Mouse (Mus musculus) olfactory bulb, adult 2 months (tissue): ENCODE data around the gene Zfp866.

Source experiments
- CTCF ChIP-seq: fragments of 200-500 bp; IDR thresholded peaks from 2 replicates; pipeline ENCODE4 v1.5.1; 2012; ENCODE audit warnings: low read depth, mild to moderate bottlenecking, low read length, moderate library complexity; ENCODE audit not compliant: insufficient read depth
- POLR2A ChIP-seq: fragments of 200-500 bp; IDR thresholded peaks from 2 replicates; pipeline ENCODE4 v1.6.1; 2012; ENCODE audit warnings: mild to moderate bottlenecking, low read depth, low read length, moderate library complexity; ENCODE audit not compliant: insufficient read depth

DNA sequence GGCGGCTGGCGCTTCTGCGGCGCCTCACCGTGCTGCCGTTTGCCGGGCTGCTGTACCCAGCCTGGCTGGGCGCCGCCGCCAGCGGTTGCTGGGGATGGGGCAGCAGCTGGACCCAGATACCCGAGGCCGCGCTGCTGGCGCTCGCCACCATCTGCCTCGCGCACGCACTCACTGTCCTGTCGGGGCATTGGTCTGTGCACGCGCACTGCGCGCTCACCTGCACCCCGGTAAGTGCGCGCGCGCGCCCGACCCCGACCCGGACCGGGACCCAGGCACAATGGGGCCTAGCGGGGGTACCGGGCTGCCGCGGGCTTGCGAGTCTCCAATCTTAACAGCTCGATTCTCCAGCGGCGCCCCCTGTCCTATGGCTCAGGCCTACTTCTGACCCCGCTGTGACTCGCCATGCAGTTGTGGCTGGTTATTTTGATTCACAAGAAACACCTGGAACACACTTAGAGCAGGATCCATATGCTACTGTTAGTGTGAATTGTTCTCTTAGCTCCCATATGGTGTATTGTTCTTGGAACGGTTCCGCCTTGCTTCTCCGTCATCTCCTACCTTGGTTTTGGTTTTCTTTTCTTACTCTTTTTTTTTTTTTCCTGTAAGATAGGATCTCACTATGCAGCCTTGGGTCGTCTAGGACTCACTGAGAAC lies 564 bp upstream of the Zfp866 start:
- TF ChIP-seq CTCF (no peak), POLR2A (no peak)
